Mouse (Mus musculus) MEL (cell line): ENCODE measurements around the gene Nipa1.

Experiments
- CHD2 ChIP-seq: IDR thresholded peaks from 2 replicates; pipeline ENCODE4 v1.6.1; 2011; ENCODE audit warnings: low read length, improper control_type of control experiment
- CTCF ChIP-seq, 3 experiments: IDR thresholded peaks in 2 of 3; conservative IDR thresholded peaks in 1 of 3; 2 replicates each; pipeline ENCODE4 v1.5.1; 2011 to 2012; ENCODE audit warnings: low read length in 3 of 3, low read depth in 2 of 3, mild to moderate bottlenecking in 2 of 3, improper control_type of control experiment in 1 of 3, inconsistent platforms in 1 of 3, mixed read lengths in 1 of 3, moderate library complexity in 1 of 3; ENCODE audit not compliant: control insufficient read depth in 1 of 3, insufficient read depth in 1 of 3, poor library complexity in 1 of 3, severe bottlenecking in 1 of 3
- E2F4 ChIP-seq: IDR thresholded peaks from 2 replicates; pipeline ENCODE4 v1.6.1; 2011; ENCODE audit warnings: low read depth, low read length, improper control_type of control experiment, borderline replicate concordance
- HCFC1 ChIP-seq: IDR thresholded peaks from 2 replicates; pipeline ENCODE4 v1.6.1; 2012; ENCODE audit warnings: low read depth, mild to moderate bottlenecking, inconsistent platforms, low read length, improper control_type of control experiment, moderate library complexity
- POLR2A ChIP-seq, 2 experiments: IDR thresholded peaks; 2 replicates each; pipeline ENCODE4 v1.6.1; 2011 to 2012; ENCODE audit warnings: low read length in 2 of 2, mild to moderate bottlenecking in 2 of 2, control low read depth in 1 of 2, improper control_type of control experiment in 1 of 2, low read depth in 1 of 2, moderate library complexity in 1 of 2; ENCODE audit not compliant: control insufficient read depth in 1 of 2, insufficient read depth in 1 of 2, poor library complexity in 1 of 2
- USF1 ChIP-seq: IDR thresholded peaks from 2 replicates; pipeline ENCODE4 v1.6.1; 2014; ENCODE audit warnings: low read depth, mild to moderate bottlenecking, inconsistent platforms, low read length, improper control_type of control experiment, moderate library complexity
- ZMIZ1 ChIP-seq: IDR thresholded peaks from 2 replicates; pipeline ENCODE4 v1.6.1; 2012; ENCODE audit warnings: low read depth, mild to moderate bottlenecking, inconsistent platforms, low read length, improper control_type of control experiment, moderate library complexity

GRCm38 (mm10) chr7:56050487-56050911, 30.7 kb upstream of the Nipa1 start:
- TF ChIP-seq POLR2A (IDR thresholded peaks at IDR 0.05; ENCODE audit: control insufficient read depth in 1 of 2, insufficient read depth in 1 of 2, low read depth in 1 of 2, low read length in 2 of 2, poor library complexity in 1 of 2) (no peak), HCFC1 (no peak), USF1 (no peak), CTCF (IDR thresholded peaks at IDR 0.05 in 2 of 3, conservative IDR thresholded peaks at IDR 0.05 in 1 of 3; ENCODE audit: control insufficient read depth in 1 of 3, insufficient read depth in 1 of 3, low read depth in 2 of 3, low read length in 3 of 3, poor library complexity in 1 of 3, severe bottlenecking in 1 of 3) (no peak), CHD2 (no peak; the same call in 1 of the 2 replicates), ZMIZ1 (no peak), E2F4 (no peak)
